Mouse (Mus musculus): ENCODE results near the gene Cebpb. TPM values are rescaled to one million over a fixed set of nuclear protein-coding genes. Genes with fewer than 3 reads are reported as not detected.

The Cebpb gene
- polyA plus RNA-seq, 1 experiment from 2014 or later = 27.5 TPM

DNA sequence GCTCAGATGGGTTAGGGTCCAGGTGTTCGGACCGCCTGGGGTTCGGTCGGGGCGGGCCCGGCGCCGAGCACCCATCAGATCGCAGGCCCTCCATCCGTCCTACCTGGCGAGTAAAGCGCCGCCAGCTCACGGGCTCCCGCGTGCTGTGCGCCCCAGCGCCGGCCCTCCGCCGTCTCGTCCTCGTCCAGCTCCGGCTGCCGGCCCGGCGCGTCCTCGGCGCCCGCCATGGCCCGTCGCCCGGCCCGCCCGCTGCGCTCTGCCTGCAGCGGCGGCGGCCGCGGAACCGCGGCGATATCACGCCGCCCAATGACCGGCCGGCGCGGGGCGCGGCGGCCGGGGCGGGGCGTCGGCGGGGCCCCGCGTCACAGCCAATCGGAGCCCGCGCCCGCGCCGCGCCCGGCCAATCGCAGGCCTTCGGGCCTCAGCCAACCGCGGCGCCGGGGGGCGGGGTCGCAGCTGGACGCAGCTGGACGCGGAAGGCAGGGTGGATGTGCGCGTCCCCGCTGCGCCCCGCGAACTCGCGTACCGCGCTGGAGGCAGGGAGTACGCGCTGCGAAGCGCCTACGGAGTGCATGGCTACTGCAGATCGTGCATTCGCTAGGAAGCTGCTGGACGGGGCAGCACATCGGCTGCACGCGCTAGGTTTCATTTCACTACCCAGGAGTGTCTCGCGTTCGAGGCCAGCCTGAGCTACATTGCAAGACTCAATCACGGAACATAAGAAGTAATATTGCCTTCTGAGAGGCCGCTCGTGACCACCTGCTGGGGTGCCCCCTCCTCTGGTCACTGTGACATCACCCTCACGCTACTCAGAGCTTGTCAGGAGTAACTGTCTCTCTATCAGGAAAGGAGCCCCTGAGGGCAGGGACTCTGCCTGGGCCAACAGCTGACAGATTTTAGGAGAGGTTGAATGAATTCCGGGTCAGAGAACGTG, 27.2 kb upstream of the Cebpb start, which contains the start of gene Gm20431:
Gm20431 (minus strand) TSS at position 227 of the 934 bp plus-strand sequence.
- Histone ChIP-seq H3K4me1 (ENCODE audit: insufficient read depth) (peaks cover 34% of the 10 kb centered on the region), H3K9me3 (ENCODE audit: low read length) (no peaks in the 10 kb centered on the region), H3K27me3 (ENCODE audit: insufficient read depth, low read length) (peaks cover 2% of the 10 kb centered on the region), H3K4me3 (ENCODE audit: low read depth, low read length) (peak within 1 kb of the TSS; percentile 75), H3K9ac (replicated peaks) (peak within 1 kb of the TSS; percentile 84), H3K36me3 (replicated peaks; ENCODE audit: insufficient read depth, low read length) (0 out of 2 replicates have a peak, but pooled peaks cover 9% of the 10 kb centered on the region), H3K27ac (ENCODE audit: low read depth) (peak within 1 kb of the TSS; percentile 66), H3K4me2 (ENCODE audit: low read depth, low read length) (peak within 1 kb of the TSS; percentile 98)
- TF ChIP-seq EP300 (IDR thresholded peaks at IDR 0.05; ENCODE audit: low read depth) = no peak
- TF ChIP-seq CTCF (IDR thresholded peaks at IDR 0.05; ENCODE audit: low read depth) = no peak
- under 1% methylated on average over 68 of the region's 110 CpGs for WGBS (ENCODE audit: insufficient replicate concordance)
- DNase-seq = peak; percentile 96
- ATAC-seq = peak; percentile 97

DNA sequence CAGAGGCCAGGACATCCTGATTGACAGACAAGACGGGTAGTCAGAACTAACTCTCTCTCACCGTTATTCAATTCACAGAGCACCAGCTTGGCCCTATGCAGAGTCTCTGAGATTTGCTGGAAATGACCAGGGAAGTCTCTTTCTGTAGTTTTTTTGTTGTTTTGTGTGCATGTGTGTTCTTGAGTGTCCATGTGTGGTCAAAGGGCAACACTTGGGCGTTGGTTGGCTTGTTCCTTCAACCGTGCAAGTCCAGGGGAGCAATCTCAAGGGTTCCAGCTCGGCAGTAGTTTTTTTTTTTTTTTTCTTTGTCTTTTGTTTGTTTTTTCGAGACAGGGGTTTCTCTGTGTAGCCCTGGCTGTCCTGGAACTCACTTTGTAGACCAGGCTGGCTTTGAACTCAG, 26.0 kb upstream of the Cebpb start:
- Histone ChIP-seq H3K4me2 (ENCODE audit: low read depth, low read length) (peak overlapping the region; percentile 98; the same call in 1 of the 2 replicates), H3K9me3 (ENCODE audit: low read length) (no peaks in the 10 kb centered on the region), H3K4me1 (ENCODE audit: insufficient read depth) (peaks cover 28% of the 10 kb centered on the region), H3K36me3 (replicated peaks; ENCODE audit: insufficient read depth, low read length) (0 out of 2 replicates have a peak, but pooled peaks cover 6% of the 10 kb centered on the region), H3K27ac (ENCODE audit: low read depth) (no peak overlapping the region), H3K9ac (replicated peaks) (no peak overlapping the region; the same call in 1 of the 2 replicates), H3K4me3 (ENCODE audit: low read depth, low read length) (no peak overlapping the region), H3K27me3 (ENCODE audit: insufficient read depth, low read length) (peaks cover 2% of the 10 kb centered on the region)
- DNase-seq (no peak), ATAC-seq (no peak)
- TF ChIP-seq CTCF (IDR thresholded peaks at IDR 0.05; ENCODE audit: low read depth) = no peak
- TF ChIP-seq EP300 (IDR thresholded peaks at IDR 0.05; ENCODE audit: low read depth) = no peak
- WGBS (ENCODE audit: insufficient replicate concordance) = 56% methylated on average over 6 of the region's 6 CpGs

DNA sequence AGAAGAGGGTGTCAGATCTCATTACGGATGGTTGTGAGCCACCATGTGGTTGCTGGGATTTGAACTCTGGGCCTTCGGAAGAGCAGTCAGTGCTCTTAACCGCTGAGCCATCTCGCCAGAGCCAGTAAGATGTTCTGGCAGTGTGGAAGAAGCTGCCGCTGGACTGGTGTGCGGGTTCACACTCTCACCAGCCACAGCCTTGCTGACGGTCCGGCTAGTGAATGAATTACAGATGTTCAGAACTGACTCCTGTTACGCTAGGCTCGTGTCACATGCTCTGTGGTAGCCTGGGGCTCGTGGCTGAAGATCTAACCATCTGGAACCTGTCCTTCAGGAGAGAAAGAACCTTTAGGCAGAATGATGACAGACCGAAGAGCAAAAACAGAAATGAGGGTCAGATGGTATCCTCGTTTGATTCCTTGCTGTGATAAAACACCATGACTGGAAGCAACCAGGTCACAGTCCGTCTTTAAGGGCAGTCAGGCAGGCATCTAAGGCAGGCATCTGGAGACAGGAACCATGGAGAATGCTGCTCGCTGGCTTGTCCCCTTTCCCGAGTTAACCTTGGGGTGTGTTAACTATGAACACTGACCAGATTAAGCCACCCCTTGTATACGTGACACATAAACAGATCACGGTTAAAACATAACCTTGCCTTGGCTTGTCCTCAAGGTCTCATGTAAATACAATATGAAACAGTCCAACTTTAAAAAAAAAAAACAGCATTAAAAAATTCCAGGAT, 22.6 kb upstream of the Cebpb start:
- no peak overlapping the region for H3K4me3 ChIP-seq (ENCODE audit: low read depth, low read length)
- H3K36me3 ChIP-seq (replicated peaks; ENCODE audit: insufficient read depth, low read length) = no peaks in the 10 kb centered on the region
- no peak overlapping the region for H3K27ac ChIP-seq (ENCODE audit: low read depth)
- H3K27me3 ChIP-seq (ENCODE audit: insufficient read depth, low read length) = no peaks in the 10 kb centered on the region; the same call in 1 of the 2 replicates
- TF ChIP-seq CTCF (IDR thresholded peaks at IDR 0.05; ENCODE audit: low read depth) = no peak
- no peak for TF ChIP-seq EP300 (IDR thresholded peaks at IDR 0.05; ENCODE audit: low read depth)
- no peak overlapping the region for H3K9ac ChIP-seq (replicated peaks)
- peaks cover 11% of the 10 kb centered on the region for H3K4me1 ChIP-seq (ENCODE audit: insufficient read depth)
- ATAC-seq = no peak
- WGBS (ENCODE audit: insufficient replicate concordance) = 80% methylated on average over 18 of the region's 18 CpGs
- no peaks in the 10 kb centered on the region for H3K9me3 ChIP-seq (ENCODE audit: low read length)
- no peak for DNase-seq
- H3K4me2 ChIP-seq (ENCODE audit: low read depth, low read length) = no peak overlapping the region

DNA sequence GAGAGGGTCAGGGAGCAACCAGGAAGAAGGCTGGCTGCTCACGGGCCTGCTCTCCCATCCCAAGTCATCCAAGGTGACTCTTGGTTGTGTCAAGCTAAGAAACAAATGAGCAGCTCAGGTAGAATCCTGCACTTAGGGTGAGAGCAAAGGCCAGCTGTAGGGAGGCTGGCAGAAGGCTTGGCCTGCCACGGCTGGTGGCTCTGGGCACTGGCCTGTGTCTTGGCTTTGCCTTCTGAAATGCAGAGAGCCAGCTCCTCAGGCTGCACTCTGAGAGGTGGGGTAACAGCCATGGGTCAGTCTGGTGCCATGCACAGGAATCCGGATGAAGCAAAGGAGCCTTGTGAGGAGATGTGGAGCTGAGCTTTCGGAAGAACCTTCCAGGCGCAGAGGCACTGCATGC, 20.3 kb upstream of the Cebpb start:
- H3K27ac ChIP-seq (ENCODE audit: low read depth) = no peak overlapping the region
- no peak overlapping the region for H3K9ac ChIP-seq (replicated peaks)
- DNase-seq (no peak), ATAC-seq (no peak)
- H3K4me2 ChIP-seq (ENCODE audit: low read depth, low read length) = no peak overlapping the region
- no peaks in the 10 kb centered on the region for H3K27me3 ChIP-seq (ENCODE audit: insufficient read depth, low read length)
- H3K4me1 ChIP-seq (ENCODE audit: insufficient read depth) = peaks cover 19% of the 10 kb centered on the region
- no peaks in the 10 kb centered on the region for H3K9me3 ChIP-seq (ENCODE audit: low read length)
- 88% methylated on average over 5 of the region's 5 CpGs for WGBS (ENCODE audit: insufficient replicate concordance)
- no peaks in the 10 kb centered on the region for H3K36me3 ChIP-seq (replicated peaks; ENCODE audit: insufficient read depth, low read length)
- TF ChIP-seq EP300 (IDR thresholded peaks at IDR 0.05; ENCODE audit: low read depth) = no peak
- no peak for TF ChIP-seq CTCF (IDR thresholded peaks at IDR 0.05; ENCODE audit: low read depth)
- no peak overlapping the region for H3K4me3 ChIP-seq (ENCODE audit: low read depth, low read length)

DNA sequence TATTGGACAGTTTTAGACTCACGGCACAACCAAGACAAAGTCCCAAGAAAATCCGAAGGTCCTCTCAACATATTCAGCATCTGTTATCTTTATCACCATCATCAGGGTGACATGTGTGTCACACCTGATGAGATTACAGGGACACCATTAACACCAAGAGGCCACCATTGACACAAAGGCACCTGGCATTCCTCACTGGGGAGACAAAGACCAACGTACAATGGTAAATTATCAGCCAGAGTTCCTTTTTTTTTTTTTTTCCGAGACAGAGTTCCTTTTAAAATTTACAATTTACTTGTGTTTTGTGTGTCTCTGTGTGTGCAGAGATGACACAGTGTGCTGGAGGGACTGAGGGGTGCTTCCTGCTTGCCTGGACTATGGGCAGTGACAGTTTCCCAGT, 19.3 kb upstream of the Cebpb start:
- 64% methylated on average over 4 of the region's 4 CpGs for WGBS (ENCODE audit: insufficient replicate concordance)
- TF ChIP-seq EP300 (IDR thresholded peaks at IDR 0.05; ENCODE audit: low read depth) (no peak), CTCF (IDR thresholded peaks at IDR 0.05; ENCODE audit: low read depth) (no peak)
- Histone ChIP-seq H3K4me1 (ENCODE audit: insufficient read depth) (peaks cover 19% of the 10 kb centered on the region), H3K36me3 (replicated peaks; ENCODE audit: insufficient read depth, low read length) (no peaks in the 10 kb centered on the region), H3K4me2 (ENCODE audit: low read depth, low read length) (no peak overlapping the region), H3K27me3 (ENCODE audit: insufficient read depth, low read length) (no peaks in the 10 kb centered on the region), H3K9me3 (ENCODE audit: low read length) (no peaks in the 10 kb centered on the region), H3K27ac (ENCODE audit: low read depth) (no peak overlapping the region), H3K9ac (replicated peaks) (no peak overlapping the region), H3K4me3 (ENCODE audit: low read depth, low read length) (no peak overlapping the region)
- ATAC-seq (no peak), DNase-seq (no peak)

DNA sequence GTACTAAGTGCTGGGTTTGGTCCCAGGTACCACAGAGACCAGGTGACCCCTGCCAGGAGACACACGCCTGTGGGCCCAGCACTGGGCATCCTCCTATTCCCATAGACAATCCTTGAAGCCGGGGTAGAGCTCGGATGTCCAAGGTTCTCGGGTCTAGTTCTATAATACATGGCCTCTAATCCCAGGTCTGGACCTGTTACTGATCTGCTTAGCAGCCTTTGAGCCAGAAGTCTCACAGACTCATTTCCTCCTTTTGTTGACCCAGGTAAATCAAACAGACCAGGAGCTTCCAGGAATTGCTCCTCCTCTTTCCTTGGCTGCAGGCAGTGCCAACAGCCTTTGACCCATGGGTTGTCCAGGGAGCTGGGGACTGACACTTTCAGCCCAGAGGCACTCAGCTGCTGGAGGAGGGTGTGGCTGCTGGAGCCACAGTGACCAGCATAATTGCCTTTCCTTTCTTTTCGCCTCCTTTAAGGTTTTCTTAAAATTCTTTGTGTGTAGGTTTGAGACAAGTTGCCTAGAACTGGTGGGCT, 17.5 kb upstream of the Cebpb start:
- 0 out of 2 replicates have a peak overlapping the region, but pooled peaks have one; percentile 9 for H3K27ac ChIP-seq (ENCODE audit: low read depth)
- H3K27me3 ChIP-seq (ENCODE audit: insufficient read depth, low read length) = no peaks in the 10 kb centered on the region
- H3K4me3 ChIP-seq (ENCODE audit: low read depth, low read length) = no peak overlapping the region
- no peaks in the 10 kb centered on the region for H3K36me3 ChIP-seq (replicated peaks; ENCODE audit: insufficient read depth, low read length)
- 82% methylated on average over 5 of the region's 5 CpGs for WGBS (ENCODE audit: insufficient replicate concordance)
- no peaks in the 10 kb centered on the region for H3K9me3 ChIP-seq (ENCODE audit: low read length)
- H3K4me2 ChIP-seq (ENCODE audit: low read depth, low read length) = peak overlapping the region; percentile 55
- H3K4me1 ChIP-seq (ENCODE audit: insufficient read depth) = peaks cover 19% of the 10 kb centered on the region
- no peak overlapping the region for H3K9ac ChIP-seq (replicated peaks)
- TF ChIP-seq EP300 (IDR thresholded peaks at IDR 0.05; ENCODE audit: low read depth) (no peak), CTCF (IDR thresholded peaks at IDR 0.05; ENCODE audit: low read depth) (no peak)
- ATAC-seq = no peak
- no peak for DNase-seq

Data from liver, postnatal 0 days (tissue).